Mouse (Mus musculus): ENCODE measurements around the gene Pcnp. TPM values are rescaled to one million over a fixed set of nuclear protein-coding genes. Genes with fewer than 3 reads are reported as not detected.
"Not testable (repeated sequence)": the region's sequence is repeated elsewhere in the genome, so short reads cannot be mapped to it uniquely, and the experiment has no call there.

Pcnp gene
- polyA plus RNA-seq, 1 experiment from 2014 or later = 325 TPM

DNA sequence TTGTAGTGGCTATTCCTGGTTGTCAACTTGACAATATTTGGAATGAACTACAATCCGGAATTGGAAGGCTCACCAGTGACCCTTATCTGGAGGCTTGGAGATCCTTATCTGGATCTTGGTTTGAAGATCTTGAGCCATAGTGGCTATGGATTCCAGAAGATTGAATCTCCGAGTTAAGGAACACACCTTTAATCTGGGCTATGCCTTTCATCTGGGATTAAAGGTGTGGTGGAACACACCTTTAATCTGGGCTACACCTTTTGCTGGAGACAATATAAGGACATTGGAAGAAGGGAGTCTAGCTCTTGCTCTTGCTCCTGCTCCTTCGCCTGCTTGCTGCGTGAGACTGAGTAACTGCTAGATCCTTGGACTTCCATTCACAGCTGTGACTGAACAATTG lies 18.5 kb upstream of the Pcnp start, which contains the start of gene Senp7:
Gene Senp7 (plus strand): TSS at position 301 of the 400 bp plus-strand sequence.
- not testable (repeated sequence) for H3K4me3 ChIP-seq (ENCODE audit: low read depth, low read length); H3K27ac ChIP-seq (ENCODE audit: low read depth, low read length); H3K9ac ChIP-seq (ENCODE audit: low read depth, low read length); ATAC-seq (ENCODE audit: low FRiP score); H3K4me2 ChIP-seq (replicated peaks; ENCODE audit: low read depth, low read length); H3K27me3 ChIP-seq (ENCODE audit: control insufficient read depth, insufficient read depth, low read length); H3K36me3 ChIP-seq (ENCODE audit: control insufficient read depth, insufficient read depth, low read length); H3K9me3 ChIP-seq (ENCODE audit: control insufficient read depth, low read length); DNase-seq (ENCODE audit: low spot score); H3K4me1 ChIP-seq (replicated peaks; ENCODE audit: control insufficient read depth, insufficient read depth, low read length)
- no CpG with 5 or more reads among the region's 4 CpGs for WGBS

DNA sequence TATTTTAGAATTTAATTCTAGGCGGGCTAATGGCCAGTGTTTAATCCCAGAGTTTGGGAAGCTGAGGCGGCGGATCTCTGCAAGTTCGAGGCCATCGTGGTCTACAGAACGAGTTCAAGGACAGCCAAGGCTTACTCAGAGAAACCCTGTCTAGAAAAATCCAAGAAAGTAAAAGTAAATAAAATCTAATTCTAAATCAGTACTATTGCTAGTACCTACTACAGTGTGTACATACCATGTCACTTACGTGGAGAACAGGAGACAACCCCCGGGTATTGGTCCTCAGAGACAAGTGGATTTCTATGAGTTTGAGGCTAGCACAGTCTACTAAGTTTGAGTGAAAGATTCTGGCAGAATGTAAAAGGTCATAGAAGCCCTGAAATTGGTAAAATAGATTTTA lies 8.6 kb upstream of the Pcnp start:
- no peaks in the 10 kb centered on the region for H3K27me3 ChIP-seq (ENCODE audit: control insufficient read depth, insufficient read depth, low read length)
- 37% methylated on average over 8 of the region's 8 CpGs for WGBS
- no peak for DNase-seq (ENCODE audit: low spot score)
- no peak; the same call in 1 of the 2 replicates for ATAC-seq (ENCODE audit: low FRiP score)
- H3K4me2 ChIP-seq (replicated peaks; ENCODE audit: low read depth, low read length) = peak overlapping the region; percentile 35
- peak overlapping the region; percentile 70 for H3K4me3 ChIP-seq (ENCODE audit: low read depth, low read length)
- H3K36me3 ChIP-seq (ENCODE audit: control insufficient read depth, insufficient read depth, low read length) = 0 out of 2 replicates have a peak, but pooled peaks cover 5% of the 10 kb centered on the region
- H3K27ac ChIP-seq (ENCODE audit: low read depth, low read length) = peak overlapping the region; percentile 70
- H3K9ac ChIP-seq (ENCODE audit: low read depth, low read length) = peak overlapping the region; percentile 78
- H3K9me3 ChIP-seq (ENCODE audit: control insufficient read depth, low read length) = no peaks in the 10 kb centered on the region
- H3K4me1 ChIP-seq (replicated peaks; ENCODE audit: control insufficient read depth, insufficient read depth, low read length) = no peaks in the 10 kb centered on the region

DNA sequence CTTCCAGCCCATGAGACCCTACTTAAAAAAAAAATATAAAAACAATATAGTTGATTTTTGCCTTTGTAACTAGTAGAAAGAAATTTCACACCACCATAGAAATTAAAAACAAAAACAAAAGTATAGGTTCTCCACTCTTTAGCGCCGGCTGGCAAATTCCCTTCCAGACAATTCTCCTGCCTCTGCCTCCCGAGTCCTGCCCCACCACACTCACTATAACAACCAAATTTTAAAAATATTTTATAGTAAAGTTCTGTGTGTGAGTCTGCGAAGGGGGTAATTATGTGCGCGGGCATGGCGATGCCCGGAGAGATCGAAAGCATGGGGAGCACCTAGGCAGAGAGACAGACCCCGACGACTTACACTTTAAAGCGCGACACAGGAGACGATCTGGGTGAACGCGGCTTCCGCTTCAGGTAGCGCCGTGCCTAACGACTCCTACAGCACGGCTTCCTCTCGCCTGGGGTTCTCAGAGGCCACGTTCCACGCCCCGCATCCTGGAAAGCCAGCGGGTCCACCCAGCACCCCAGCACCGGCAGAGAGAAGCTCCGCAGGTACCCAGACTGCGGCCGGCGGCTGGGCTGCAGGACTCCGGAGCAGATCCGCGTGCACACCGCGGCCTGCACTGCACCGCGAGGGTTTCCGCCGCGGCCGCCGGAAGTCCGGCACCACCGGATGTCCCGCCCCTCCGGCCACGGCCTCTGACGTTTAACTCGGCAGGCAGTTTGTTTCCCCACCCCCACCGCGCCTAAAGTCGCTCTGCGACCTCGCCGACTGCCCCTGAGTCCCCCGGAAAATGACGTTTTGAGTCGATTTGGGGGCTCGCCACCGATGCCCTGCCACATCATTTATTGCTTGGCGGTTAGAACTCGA lies 7.8 kb upstream of the Pcnp start, which contains the start of gene Trmt10c:
Gene Trmt10c (minus strand): TSS at position 682 of the 873 bp plus-strand sequence.
- WGBS = under 1% methylated on average over 60 of the region's 63 CpGs

DNA sequence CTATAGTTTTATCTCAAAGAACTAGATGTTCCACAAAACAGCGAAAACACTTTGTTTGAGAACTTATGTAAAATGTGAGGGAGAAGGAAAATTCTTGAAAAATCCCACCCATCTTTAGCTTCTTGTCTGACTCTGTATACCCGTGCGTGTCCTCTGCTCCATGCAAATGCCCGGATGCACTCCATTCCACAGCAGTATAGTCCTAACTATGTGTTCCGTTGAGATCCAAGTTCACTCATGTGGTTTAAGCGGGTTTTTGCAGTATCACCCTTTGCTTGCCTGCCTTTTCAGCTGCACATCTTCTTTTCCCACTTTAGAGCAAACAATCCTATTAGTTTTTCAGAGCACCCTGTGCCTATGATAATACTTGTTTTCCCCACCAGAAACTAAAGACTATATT lies 7.0 kb upstream of the Pcnp start:
- Histone ChIP-seq H3K4me1 (replicated peaks; ENCODE audit: control insufficient read depth, insufficient read depth, low read length) (no peaks in the 10 kb centered on the region), H3K27me3 (ENCODE audit: control insufficient read depth, insufficient read depth, low read length) (no peaks in the 10 kb centered on the region), H3K36me3 (ENCODE audit: control insufficient read depth, insufficient read depth, low read length) (0 out of 2 replicates have a peak, but pooled peaks cover 5% of the 10 kb centered on the region), H3K4me2 (replicated peaks; ENCODE audit: low read depth, low read length) (peak overlapping the region; percentile 35), H3K9me3 (ENCODE audit: control insufficient read depth, low read length) (no peaks in the 10 kb centered on the region), H3K27ac (ENCODE audit: low read depth, low read length) (no peak overlapping the region), H3K4me3 (ENCODE audit: low read depth, low read length) (peak overlapping the region; percentile 70), H3K9ac (ENCODE audit: low read depth, low read length) (no peak overlapping the region; the same call in 1 of the 2 replicates)
- WGBS = 65% methylated on average over 6 of the region's 6 CpGs
- DNase-seq (ENCODE audit: low spot score) (no peak), ATAC-seq (ENCODE audit: low FRiP score) (no peak)

More for the DNA sequence above, 7.8 kb upstream of the Pcnp start, which contains the start of gene Trmt10c:
- Histone ChIP-seq H3K9me3 (ENCODE audit: control insufficient read depth, low read length) (no peaks in the 10 kb centered on the region), H3K27me3 (ENCODE audit: control insufficient read depth, insufficient read depth, low read length) (no peaks in the 10 kb centered on the region), H3K9ac (ENCODE audit: low read depth, low read length) (peak within 1 kb of the TSS; percentile 78), H3K4me1 (replicated peaks; ENCODE audit: control insufficient read depth, insufficient read depth, low read length) (no peaks in the 10 kb centered on the region), H3K4me2 (replicated peaks; ENCODE audit: low read depth, low read length) (peak within 1 kb of the TSS; percentile 35), H3K36me3 (ENCODE audit: control insufficient read depth, insufficient read depth, low read length) (0 out of 2 replicates have a peak, but pooled peaks cover 5% of the 10 kb centered on the region), H3K27ac (ENCODE audit: low read depth, low read length) (peak within 1 kb of the TSS; percentile 70), H3K4me3 (ENCODE audit: low read depth, low read length) (peak within 1 kb of the TSS; percentile 70)
- DNase-seq (ENCODE audit: low spot score) = peak; percentile 96
- peak; percentile 100 for ATAC-seq (ENCODE audit: low FRiP score)

DNA sequence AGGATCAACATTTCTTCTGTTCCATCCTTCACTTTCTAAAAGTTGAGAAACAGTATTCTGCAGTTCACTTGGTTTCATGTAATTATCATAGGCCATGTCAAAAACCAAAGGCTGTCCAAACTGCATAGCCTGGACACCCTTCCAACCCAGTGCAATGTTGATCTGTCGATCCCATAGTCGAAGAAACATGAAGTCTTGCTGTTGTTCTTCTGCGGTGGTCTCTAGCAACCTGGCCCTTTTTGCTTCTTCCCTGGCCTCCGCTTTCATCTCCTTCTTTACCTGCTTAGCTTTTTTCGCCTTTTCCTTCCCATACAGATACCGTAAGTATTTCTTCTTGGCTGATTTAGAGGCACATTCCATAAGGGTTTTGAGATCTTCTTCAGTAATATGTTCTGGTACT lies 5.0 kb upstream of the Pcnp start:
- Histone ChIP-seq H3K4me1 (replicated peaks; ENCODE audit: control insufficient read depth, insufficient read depth, low read length) (no peaks in the 10 kb centered on the region), H3K9me3 (ENCODE audit: control insufficient read depth, low read length) (no peaks in the 10 kb centered on the region), H3K36me3 (ENCODE audit: control insufficient read depth, insufficient read depth, low read length) (0 out of 2 replicates have a peak, but pooled peaks cover 5% of the 10 kb centered on the region), H3K4me2 (replicated peaks; ENCODE audit: low read depth, low read length) (no peak overlapping the region), H3K27me3 (ENCODE audit: control insufficient read depth, insufficient read depth, low read length) (no peaks in the 10 kb centered on the region), H3K9ac (ENCODE audit: low read depth, low read length) (no peak overlapping the region), H3K4me3 (ENCODE audit: low read depth, low read length) (no peak overlapping the region), H3K27ac (ENCODE audit: low read depth, low read length) (no peak overlapping the region)
- 96% methylated on average over 6 of the region's 6 CpGs for WGBS
- ATAC-seq (ENCODE audit: low FRiP score) = no peak
- no peak for DNase-seq (ENCODE audit: low spot score)

DNA sequence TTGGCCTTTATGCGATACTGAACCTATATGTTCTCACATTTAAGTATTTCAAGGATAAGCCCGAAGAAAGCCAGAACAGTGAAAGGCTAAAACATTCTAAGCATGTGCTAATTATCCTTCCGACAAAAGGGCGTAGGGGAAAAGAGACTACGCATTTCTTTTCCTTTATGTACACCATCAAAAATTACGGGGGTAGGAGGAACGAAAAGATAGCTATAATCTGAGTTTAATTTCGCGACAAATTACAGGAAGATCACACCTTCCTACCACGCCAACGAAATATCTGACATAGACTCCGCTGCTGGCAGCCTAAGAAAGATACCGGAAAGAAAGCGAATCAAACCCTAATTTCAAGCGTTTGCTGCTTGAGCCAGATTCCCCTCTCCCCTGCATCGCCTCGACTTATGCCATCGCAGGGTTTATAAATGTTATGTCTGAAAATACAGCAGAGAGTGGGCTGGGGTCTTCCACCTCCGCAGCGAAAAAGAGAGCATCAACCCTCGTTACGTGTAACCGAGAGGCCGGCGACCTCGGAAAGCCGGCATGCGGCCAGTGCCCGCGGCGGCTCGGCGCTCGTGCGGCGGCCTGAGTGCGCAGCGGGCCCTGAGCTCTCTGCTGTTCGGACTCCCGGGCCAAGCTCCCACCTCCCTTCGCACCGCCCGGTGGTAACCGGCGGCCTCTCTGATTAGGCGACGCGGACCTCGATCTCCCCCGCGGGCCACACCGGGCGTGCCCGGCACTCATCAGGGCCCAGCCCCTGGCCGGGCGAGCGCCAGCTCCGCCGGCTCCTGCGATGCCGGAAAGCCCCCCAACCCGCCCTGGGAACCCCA lies 602 bp downstream of the Pcnp start:
- no peaks in the 10 kb centered on the region for H3K9me3 ChIP-seq (ENCODE audit: control insufficient read depth, low read length)
- H3K27ac ChIP-seq (ENCODE audit: low read depth, low read length) = peak overlapping the region; percentile 82
- H3K36me3 ChIP-seq (ENCODE audit: control insufficient read depth, insufficient read depth, low read length) = 0 out of 2 replicates have a peak, but pooled peaks cover 4% of the 10 kb centered on the region
- under 1% methylated on average over 51 of the region's 62 CpGs for WGBS
- H3K4me1 ChIP-seq (replicated peaks; ENCODE audit: control insufficient read depth, insufficient read depth, low read length) = peaks cover 3% of the 10 kb centered on the region; the same call in 1 of the 2 replicates
- no peaks in the 10 kb centered on the region for H3K27me3 ChIP-seq (ENCODE audit: control insufficient read depth, insufficient read depth, low read length)
- H3K4me2 ChIP-seq (replicated peaks; ENCODE audit: low read depth, low read length) = peak overlapping the region; percentile 66
- ATAC-seq (ENCODE audit: low FRiP score) (peak; percentile 92), DNase-seq (ENCODE audit: low spot score) (peak; percentile 75)
- peak overlapping the region; percentile 96 for H3K9ac ChIP-seq (ENCODE audit: low read depth, low read length)
- H3K4me3 ChIP-seq (ENCODE audit: low read depth, low read length) = peak overlapping the region; percentile 97

DNA sequence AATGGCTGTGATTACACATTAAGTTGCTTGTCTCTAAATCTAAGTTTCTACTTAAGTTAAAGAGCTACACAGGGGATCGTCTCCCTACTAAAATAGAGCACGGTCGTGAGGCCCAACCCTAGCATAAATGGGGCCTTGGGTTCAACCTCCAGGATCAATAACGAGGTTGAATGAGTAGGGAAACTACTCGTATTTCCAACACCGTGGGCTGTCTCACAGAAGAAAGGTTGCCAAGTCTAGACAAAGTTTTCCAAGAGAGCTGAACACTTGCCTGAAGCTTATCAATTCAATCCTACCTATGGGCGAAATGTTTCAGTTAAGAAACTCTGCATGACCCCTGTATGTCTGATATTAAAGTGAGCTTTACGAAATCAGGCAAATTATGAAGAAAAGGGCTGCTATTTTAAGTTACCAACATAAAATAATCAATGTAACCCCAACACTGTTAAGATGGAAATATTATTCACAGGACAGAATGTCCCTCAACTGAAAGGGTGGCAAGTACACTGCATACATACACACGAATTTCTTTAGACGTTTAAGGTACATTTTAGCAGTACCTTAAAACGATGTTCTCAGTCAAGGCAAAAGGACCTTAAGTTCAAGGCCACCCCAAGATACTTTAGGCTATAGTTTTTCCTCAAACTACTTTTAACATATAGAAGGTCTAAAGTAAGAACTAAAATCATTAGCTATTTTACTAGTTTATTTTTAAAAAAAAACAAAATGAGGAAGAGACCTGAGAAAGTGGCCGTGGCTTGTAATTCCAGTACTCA lies 1.5 kb downstream of the Pcnp start:
- Histone ChIP-seq H3K4me1 (replicated peaks; ENCODE audit: control insufficient read depth, insufficient read depth, low read length) (peaks cover 3% of the 10 kb centered on the region; the same call in 1 of the 2 replicates), H3K27ac (ENCODE audit: low read depth, low read length) (no peak overlapping the region), H3K36me3 (ENCODE audit: control insufficient read depth, insufficient read depth, low read length) (0 out of 2 replicates have a peak, but pooled peaks cover 3% of the 10 kb centered on the region), H3K27me3 (ENCODE audit: control insufficient read depth, insufficient read depth, low read length) (no peaks in the 10 kb centered on the region), H3K9me3 (ENCODE audit: control insufficient read depth, low read length) (no peaks in the 10 kb centered on the region), H3K4me3 (ENCODE audit: low read depth, low read length) (peak overlapping the region; percentile 97), H3K9ac (ENCODE audit: low read depth, low read length) (peak overlapping the region; percentile 96), H3K4me2 (replicated peaks; ENCODE audit: low read depth, low read length) (peak overlapping the region; percentile 66)
- ATAC-seq (ENCODE audit: low FRiP score) (no peak), DNase-seq (ENCODE audit: low spot score) (no peak)
- WGBS = 59% methylated on average over 12 of the region's 12 CpGs

DNA sequence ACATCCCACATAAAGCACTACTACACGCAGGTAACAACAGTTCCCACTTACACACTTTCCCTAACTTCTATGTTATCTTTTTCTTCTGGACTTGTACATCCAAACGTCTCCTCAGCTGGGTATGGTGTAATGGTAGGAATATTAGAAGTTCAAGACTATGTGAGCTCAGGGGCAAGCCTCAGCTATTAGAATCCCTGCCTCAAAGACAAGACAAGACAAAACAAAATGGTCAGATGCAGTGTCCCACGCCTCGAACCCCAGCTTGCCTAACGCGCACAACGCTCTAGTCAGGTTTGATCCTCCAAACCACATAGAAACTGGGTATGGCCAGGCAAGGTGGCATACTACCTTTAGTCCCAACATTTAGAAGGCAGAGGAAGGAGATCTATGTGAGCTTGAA lies 9.9 kb downstream of the Pcnp start:
- no peak overlapping the region for H3K4me3 ChIP-seq (ENCODE audit: low read depth, low read length)
- H3K27ac ChIP-seq (ENCODE audit: low read depth, low read length) = no peak overlapping the region
- no peak overlapping the region for H3K9ac ChIP-seq (ENCODE audit: low read depth, low read length)
- WGBS = 94% methylated on average over 7 of the region's 7 CpGs
- peaks cover 18% of the 10 kb centered on the region for H3K36me3 ChIP-seq (ENCODE audit: control insufficient read depth, insufficient read depth, low read length)
- no peak for DNase-seq (ENCODE audit: low spot score)
- no peaks in the 10 kb centered on the region for H3K9me3 ChIP-seq (ENCODE audit: control insufficient read depth, low read length)
- H3K4me2 ChIP-seq (replicated peaks; ENCODE audit: low read depth, low read length) = no peak overlapping the region
- no peaks in the 10 kb centered on the region for H3K27me3 ChIP-seq (ENCODE audit: control insufficient read depth, insufficient read depth, low read length)
- no peaks in the 10 kb centered on the region for H3K4me1 ChIP-seq (replicated peaks; ENCODE audit: control insufficient read depth, insufficient read depth, low read length)
- no peak for ATAC-seq (ENCODE audit: low FRiP score)
